Mouse (Mus musculus): ENCODE measurements around the gene Hectd2. TPM values are rescaled to one million over a fixed set of nuclear protein-coding genes. Genes with fewer than 3 reads are reported as not detected.

The Hectd2 gene
- total RNA-seq (2023): under 1 TPM; 0.22 to 0.40 TPM

DNA sequence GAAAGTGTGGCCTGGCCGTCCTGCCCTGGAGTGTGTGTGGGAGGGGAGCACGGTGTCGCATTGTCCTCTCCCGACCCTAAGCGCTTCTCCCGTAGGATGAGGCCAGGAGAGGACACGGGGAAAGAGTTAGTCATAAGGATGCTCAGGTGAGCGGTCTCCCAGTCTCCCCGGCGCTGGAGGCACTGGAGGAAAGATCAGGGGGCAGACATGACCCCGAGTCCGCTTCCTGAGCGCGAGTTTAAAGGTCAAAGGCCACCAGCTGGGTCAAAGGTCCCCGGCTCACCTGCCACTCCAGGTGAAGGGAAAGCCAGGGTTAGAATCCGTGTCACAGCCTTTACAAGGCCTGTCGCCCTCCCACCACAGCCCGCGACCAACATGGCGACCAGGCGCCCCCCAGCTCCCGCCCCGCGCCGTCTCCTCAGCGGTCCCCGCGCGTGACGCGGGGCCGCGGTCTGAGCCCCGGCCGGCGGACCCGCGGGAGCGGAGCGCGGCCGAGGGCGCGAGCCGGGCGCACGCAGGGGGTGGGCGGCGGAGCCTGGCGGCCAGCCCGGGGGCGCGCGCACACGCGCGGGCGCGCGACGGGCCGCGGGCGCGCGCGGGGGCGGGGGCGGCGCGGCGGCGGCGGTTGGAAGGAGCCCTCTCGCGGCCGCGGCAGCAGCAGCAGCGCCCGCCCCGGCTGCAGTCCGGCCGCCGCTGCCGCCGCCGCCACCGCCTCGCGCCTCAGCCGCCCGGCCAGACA is at the start of gene Hectd2:
Gene Hectd2 (plus strand): TSS at position 594 of the 739 bp plus-strand sequence.

Other genes with a start within 250 kb of the Hectd2 start
- 10 to 100 TPM; 24.9 to 34.8 TPM for gene Pcgf5, start 206.3 kb upstream of the Hectd2 start, total RNA-seq (2023)
- not detected for gene Ppp1r3c, start 182.0 kb downstream of the Hectd2 start, total RNA-seq (2023)